Mouse (Mus musculus): ENCODE measurements around the gene Zfp638. TPM values are rescaled to one million over a fixed set of nuclear protein-coding genes. Genes with fewer than 3 reads are reported as not detected.
"Not testable (repeated sequence)": the region's sequence is repeated elsewhere in the genome, so short reads cannot be mapped to it uniquely, and the experiment has no call there.

Gene Zfp638
- polyA plus RNA-seq (2015; fragmentation: Nextera tagmentation; extraction: Ambion mirVana), result 93.6 and 95.6 TPM in 2 replicates

- Histone ChIP-seq H3K4me1 (peaks cover 8% of the 10 kb centered on the region), H3K4me2 (peak within 1 kb of the TSS; percentile 97), H3K36me3 (ENCODE audit: poor library complexity, severe bottlenecking) (no peaks in the 10 kb centered on the region), H3K9me3 (replicated peaks) (no peaks in the 10 kb centered on the region), H3K27ac (peak within 1 kb of the TSS; percentile 7; the same call in 1 of the 2 replicates), H3K27me3 (no peaks in the 10 kb centered on the region), H3K9ac (peak within 1 kb of the TSS; percentile 55), H3K4me3 (peak within 1 kb of the TSS; percentile 52)
- ATAC-seq, result peak; percentile 99
- 0% methylated on average over 50 of the region's 50 CpGs for WGBS
These were observed at the start of gene Zfp638 for GRCm38 (mm10) chr6:83866954-83867597. TSS of gene Zfp638 (plus strand) at chr6:83867109.

- ATAC-seq, result no peak
- WGBS, result 49% methylated on average over 1 of the region's 1 CpGs
- H3K27ac ChIP-seq, result 0 out of 2 replicates have a peak overlapping the region, but pooled peaks have one; percentile 0
- H3K4me1 ChIP-seq, result peaks cover 25% of the 10 kb centered on the region
- H3K4me2 ChIP-seq, result no peak overlapping the region
- no peak overlapping the region for H3K9ac ChIP-seq
- no peak overlapping the region for H3K4me3 ChIP-seq
- peaks cover 6% of the 10 kb centered on the region; the same call in 1 of the 2 replicates for H3K9me3 ChIP-seq (replicated peaks)
- peaks cover 19% of the 10 kb centered on the region for H3K36me3 ChIP-seq (ENCODE audit: poor library complexity, severe bottlenecking)
- no peaks in the 10 kb centered on the region for H3K27me3 ChIP-seq
These were observed 47.9 kb upstream of the Zfp638 start for GRCm38 (mm10) chr6:83818996-83819395.

GRCm38 (mm10) chr6:83820727-83821515, 46.0 kb upstream of the Zfp638 start:
- 85% methylated on average over 2 of the region's 2 CpGs for WGBS
- H3K27me3 ChIP-seq, result no peaks in the 10 kb centered on the region
- ATAC-seq, result no peak
- H3K4me2 ChIP-seq, result no peak overlapping the region
- no peak overlapping the region for H3K27ac ChIP-seq
- H3K9ac ChIP-seq, result no peak overlapping the region
- peaks cover 6% of the 10 kb centered on the region; the same call in 1 of the 2 replicates for H3K9me3 ChIP-seq (replicated peaks)
- peaks cover 6% of the 10 kb centered on the region for H3K36me3 ChIP-seq (ENCODE audit: poor library complexity, severe bottlenecking)
- H3K4me1 ChIP-seq, result peaks cover 25% of the 10 kb centered on the region
- H3K4me3 ChIP-seq, result no peak overlapping the region

GRCm38 (mm10) chr6:83821856-83822255, 45.1 kb upstream of the Zfp638 start:
- no peak overlapping the region for H3K4me3 ChIP-seq
- peaks cover 25% of the 10 kb centered on the region for H3K4me1 ChIP-seq
- ATAC-seq, result no peak
- H3K9ac ChIP-seq, result no peak overlapping the region
- no peak overlapping the region for H3K27ac ChIP-seq
- H3K27me3 ChIP-seq, result no peaks in the 10 kb centered on the region
- no peak overlapping the region for H3K4me2 ChIP-seq
- WGBS, result 30% methylated on average over 2 of the region's 2 CpGs
- H3K36me3 ChIP-seq (ENCODE audit: poor library complexity, severe bottlenecking), result no peaks in the 10 kb centered on the region; the same call in 1 of the 2 replicates
- H3K9me3 ChIP-seq (replicated peaks), result peaks cover 6% of the 10 kb centered on the region; the same call in 1 of the 2 replicates

GRCm38 (mm10) chr6:83830941-83831605, 35.8 kb upstream of the Zfp638 start:
- H3K9ac ChIP-seq, result peak overlapping the region; percentile 87
- peak overlapping the region; percentile 76 for H3K4me2 ChIP-seq
- no peaks in the 10 kb centered on the region for H3K27me3 ChIP-seq
- ATAC-seq, result no peak; the same call in 1 of the 2 replicates
- no peaks in the 10 kb centered on the region for H3K9me3 ChIP-seq (replicated peaks)
- H3K4me1 ChIP-seq, result peaks cover 18% of the 10 kb centered on the region
- under 1% methylated on average over 35 of the region's 35 CpGs for WGBS
- H3K4me3 ChIP-seq, result peak overlapping the region; percentile 69
- peak overlapping the region; percentile 84 for H3K27ac ChIP-seq
- H3K36me3 ChIP-seq (ENCODE audit: poor library complexity, severe bottlenecking), result no peaks in the 10 kb centered on the region; the same call in 1 of the 2 replicates

GRCm38 (mm10) chr6:83831606-83832123, 35.2 kb upstream of the Zfp638 start, which contains the start of gene Paip2b:
TSS of gene Paip2b (minus strand) at chr6:83831741.
- H3K27ac ChIP-seq, result peak within 1 kb of the TSS; percentile 84
- ATAC-seq, result peak; percentile 98
- no peaks in the 10 kb centered on the region; the same call in 1 of the 2 replicates for H3K36me3 ChIP-seq (ENCODE audit: poor library complexity, severe bottlenecking)
- WGBS, result 0% methylated on average over 37 of the region's 37 CpGs
- H3K4me3 ChIP-seq, result peak within 1 kb of the TSS; percentile 69
- H3K4me1 ChIP-seq, result peaks cover 18% of the 10 kb centered on the region
- peak within 1 kb of the TSS; percentile 76 for H3K4me2 ChIP-seq
- H3K27me3 ChIP-seq, result no peaks in the 10 kb centered on the region
- H3K9me3 ChIP-seq (replicated peaks), result no peaks in the 10 kb centered on the region
- peak within 1 kb of the TSS; percentile 87 for H3K9ac ChIP-seq

- H3K4me2 ChIP-seq, result peak overlapping the region; percentile 53
- H3K9ac ChIP-seq, result peak overlapping the region; percentile 48; the same call in 1 of the 2 replicates
- H3K27me3 ChIP-seq; H3K9me3 ChIP-seq (replicated peaks); ATAC-seq; H3K36me3 ChIP-seq (ENCODE audit: poor library complexity, severe bottlenecking): not testable (repeated sequence)
- peak overlapping the region; percentile 69 for H3K4me3 ChIP-seq
- peak overlapping the region; percentile 48; the same call in 1 of the 2 replicates for H3K27ac ChIP-seq
- 66% methylated on average over 1 of the region's 1 CpGs for WGBS
- peaks cover 18% of the 10 kb centered on the region for H3K4me1 ChIP-seq
These were observed 34.5 kb upstream of the Zfp638 start for GRCm38 (mm10) chr6:83832393-83832792.

GRCm38 (mm10) chr6:83836826-83837225, 30.1 kb upstream of the Zfp638 start:
- 84% methylated on average over 2 of the region's 2 CpGs for WGBS
- no peak for ATAC-seq
- Histone ChIP-seq H3K4me1 (no peaks in the 10 kb centered on the region), H3K27ac (no peak overlapping the region), H3K4me2 (no peak overlapping the region), H3K9me3 (replicated peaks) (no peaks in the 10 kb centered on the region), H3K9ac (no peak overlapping the region), H3K27me3 (no peaks in the 10 kb centered on the region), H3K4me3 (no peak overlapping the region), H3K36me3 (ENCODE audit: poor library complexity, severe bottlenecking) (no peaks in the 10 kb centered on the region)

- H3K4me3 ChIP-seq, result no peak overlapping the region
- ATAC-seq, result no peak
- no peaks in the 10 kb centered on the region for H3K27me3 ChIP-seq
- no peaks in the 10 kb centered on the region for H3K9me3 ChIP-seq (replicated peaks)
- H3K36me3 ChIP-seq (ENCODE audit: poor library complexity, severe bottlenecking), result no peaks in the 10 kb centered on the region
- no peaks in the 10 kb centered on the region for H3K4me1 ChIP-seq
- no peak overlapping the region for H3K4me2 ChIP-seq
- H3K27ac ChIP-seq, result no peak overlapping the region
- no peak overlapping the region for H3K9ac ChIP-seq
- 88% methylated on average over 2 of the region's 2 CpGs for WGBS
These were observed 28.9 kb upstream of the Zfp638 start for GRCm38 (mm10) chr6:83838046-83838445.

GRCm38 (mm10) chr6:83840086-83840485, 26.8 kb upstream of the Zfp638 start:
- H3K4me2 ChIP-seq, result no peak overlapping the region
- no peaks in the 10 kb centered on the region for H3K36me3 ChIP-seq (ENCODE audit: poor library complexity, severe bottlenecking)
- no peak overlapping the region for H3K4me3 ChIP-seq
- no peaks in the 10 kb centered on the region for H3K9me3 ChIP-seq (replicated peaks)
- WGBS, result 87% methylated on average over 6 of the region's 6 CpGs
- no peak for ATAC-seq
- no peak overlapping the region for H3K9ac ChIP-seq
- H3K27me3 ChIP-seq, result no peaks in the 10 kb centered on the region
- H3K27ac ChIP-seq, result no peak overlapping the region
- H3K4me1 ChIP-seq, result no peaks in the 10 kb centered on the region

- ATAC-seq, result no peak
- 91% methylated on average over 10 of the region's 10 CpGs for WGBS
- Histone ChIP-seq H3K9me3 (replicated peaks) (no peaks in the 10 kb centered on the region), H3K4me3 (no peak overlapping the region), H3K4me1 (no peaks in the 10 kb centered on the region), H3K27me3 (no peaks in the 10 kb centered on the region), H3K9ac (no peak overlapping the region), H3K4me2 (no peak overlapping the region), H3K36me3 (ENCODE audit: poor library complexity, severe bottlenecking) (no peaks in the 10 kb centered on the region), H3K27ac (no peak overlapping the region)
These were observed 22.0 kb upstream of the Zfp638 start for GRCm38 (mm10) chr6:83844913-83845312.

All from forebrain, embryonic 13.5 days (tissue).